Mouse (Mus musculus): ENCODE results near the gene Cnpy3.

The Cnpy3 gene

DNA sequence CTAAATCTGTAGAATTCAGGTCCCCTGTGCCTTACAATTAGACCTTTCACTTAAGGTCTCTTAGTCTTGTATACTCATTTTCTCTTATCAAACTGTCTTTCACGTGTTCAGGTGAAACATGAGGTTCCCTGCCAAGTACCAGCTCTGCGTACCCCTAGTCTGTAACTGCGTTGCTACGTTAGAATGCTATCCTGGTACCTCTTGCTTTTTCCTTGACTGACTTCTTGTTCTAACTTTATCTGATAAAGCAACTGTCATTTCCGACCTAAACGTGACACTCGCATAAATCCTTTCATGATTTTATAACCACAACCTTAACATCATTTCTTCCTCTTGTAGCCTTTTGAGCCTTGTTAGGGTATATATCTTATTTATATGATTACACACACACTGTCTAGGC is 39.6 kb downstream of the Cnpy3 start:
- no peak for DNase-seq

DNA sequence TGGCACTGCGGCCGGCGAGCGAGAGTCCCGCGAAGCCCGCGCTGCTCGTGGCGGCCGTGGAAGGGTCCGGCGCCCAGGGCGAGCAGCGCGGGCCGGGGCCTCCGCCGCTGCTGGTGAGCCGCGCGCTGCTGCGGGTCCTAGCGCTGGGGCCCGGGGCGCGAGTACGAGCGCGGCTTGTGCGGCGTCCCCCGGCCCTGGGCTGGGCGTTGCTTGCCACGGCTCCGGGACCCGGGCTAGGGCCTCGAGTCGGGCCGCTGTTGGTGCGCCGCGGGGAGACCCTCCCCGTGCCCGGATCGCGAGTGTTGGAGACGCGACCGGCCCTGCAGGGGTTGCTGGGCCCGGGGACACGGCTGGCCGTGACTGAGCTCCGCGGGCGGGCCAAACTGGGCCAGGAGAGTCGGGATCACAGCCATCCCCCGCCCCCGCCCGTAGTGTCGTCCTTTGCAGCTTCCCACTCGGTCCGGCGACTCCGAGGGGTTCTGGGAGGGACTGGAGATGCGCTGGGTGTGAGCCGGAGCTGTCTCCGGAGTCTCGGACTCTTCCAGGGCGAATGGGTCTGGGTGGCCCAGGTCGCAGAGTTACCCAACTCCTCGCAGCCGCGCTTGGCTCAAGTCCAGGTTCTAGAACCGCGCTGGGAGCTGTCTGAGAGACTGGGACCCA is 40.3 kb downstream of the Cnpy3 start:
- peak; percentile 39 for DNase-seq

DNA sequence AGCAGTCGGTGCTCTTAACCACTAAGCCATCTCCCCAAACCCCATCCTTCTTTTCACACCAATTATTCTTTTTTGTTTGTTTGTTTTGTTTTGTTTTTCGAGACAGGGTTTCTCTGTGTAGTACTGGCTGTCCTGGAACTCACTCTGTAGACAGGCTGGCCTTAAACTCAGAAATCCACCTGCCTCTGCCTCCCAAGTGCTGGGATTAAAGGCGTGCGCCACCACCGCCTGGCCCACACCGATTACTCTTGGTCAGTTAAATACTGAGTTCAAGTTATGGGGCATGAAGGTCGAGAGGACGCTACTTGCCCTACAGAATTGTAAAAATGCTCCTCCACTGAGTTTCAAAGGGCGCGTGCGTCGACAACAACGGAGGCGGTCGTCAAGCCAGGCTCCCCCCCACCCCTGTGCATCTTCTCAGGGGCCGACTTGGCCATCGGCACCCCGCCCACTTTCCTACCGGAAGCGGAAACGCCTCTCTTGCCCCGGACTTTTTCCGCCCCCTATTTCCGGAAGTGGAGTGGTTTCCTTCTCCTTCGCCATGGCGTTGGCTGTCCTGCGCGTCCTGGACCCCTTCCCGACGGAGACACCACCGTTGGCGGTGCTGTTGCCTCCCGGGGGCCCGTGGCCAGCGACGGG is 40.9 kb downstream of the Cnpy3 start, which contains the start of gene Pex6:
Pex6 (plus strand) TSS at position 505 of the 639 bp plus-strand sequence.
- DNase-seq: peak; percentile 90

DNA sequence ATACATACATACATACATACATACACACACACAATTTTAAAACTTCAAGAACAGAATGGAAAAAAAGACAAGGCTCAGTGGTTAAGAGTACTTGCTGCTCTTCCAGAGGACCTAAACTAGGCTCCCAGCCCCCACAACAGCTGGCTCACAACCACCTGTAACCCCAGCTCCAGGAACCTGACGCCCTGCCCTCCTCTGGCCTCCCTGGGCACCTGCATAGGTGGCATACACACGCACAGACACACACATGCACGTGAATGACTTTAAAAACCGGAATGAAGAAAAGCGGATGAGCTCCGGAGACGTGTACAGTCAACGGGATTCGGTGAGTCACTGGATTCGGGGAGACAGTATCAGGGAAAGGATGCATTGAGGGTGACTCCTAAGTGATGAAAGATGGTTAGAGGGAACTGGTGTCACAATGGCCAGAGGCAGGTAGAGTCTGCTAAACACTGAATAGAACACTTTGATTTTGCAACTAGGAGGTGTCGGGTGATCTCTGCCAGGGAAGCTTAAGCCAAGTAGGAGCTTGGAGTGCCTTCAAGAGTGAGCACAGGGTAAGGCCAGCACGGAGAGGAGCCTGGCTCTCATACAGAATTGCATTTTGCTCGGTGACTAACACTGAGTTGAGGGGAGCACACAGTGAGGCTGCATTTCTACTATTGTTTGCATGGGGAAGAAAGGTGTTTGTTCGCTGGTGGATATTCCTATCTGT is 45.5 kb downstream of the Cnpy3 start:
- DNase-seq: no peak

DNA sequence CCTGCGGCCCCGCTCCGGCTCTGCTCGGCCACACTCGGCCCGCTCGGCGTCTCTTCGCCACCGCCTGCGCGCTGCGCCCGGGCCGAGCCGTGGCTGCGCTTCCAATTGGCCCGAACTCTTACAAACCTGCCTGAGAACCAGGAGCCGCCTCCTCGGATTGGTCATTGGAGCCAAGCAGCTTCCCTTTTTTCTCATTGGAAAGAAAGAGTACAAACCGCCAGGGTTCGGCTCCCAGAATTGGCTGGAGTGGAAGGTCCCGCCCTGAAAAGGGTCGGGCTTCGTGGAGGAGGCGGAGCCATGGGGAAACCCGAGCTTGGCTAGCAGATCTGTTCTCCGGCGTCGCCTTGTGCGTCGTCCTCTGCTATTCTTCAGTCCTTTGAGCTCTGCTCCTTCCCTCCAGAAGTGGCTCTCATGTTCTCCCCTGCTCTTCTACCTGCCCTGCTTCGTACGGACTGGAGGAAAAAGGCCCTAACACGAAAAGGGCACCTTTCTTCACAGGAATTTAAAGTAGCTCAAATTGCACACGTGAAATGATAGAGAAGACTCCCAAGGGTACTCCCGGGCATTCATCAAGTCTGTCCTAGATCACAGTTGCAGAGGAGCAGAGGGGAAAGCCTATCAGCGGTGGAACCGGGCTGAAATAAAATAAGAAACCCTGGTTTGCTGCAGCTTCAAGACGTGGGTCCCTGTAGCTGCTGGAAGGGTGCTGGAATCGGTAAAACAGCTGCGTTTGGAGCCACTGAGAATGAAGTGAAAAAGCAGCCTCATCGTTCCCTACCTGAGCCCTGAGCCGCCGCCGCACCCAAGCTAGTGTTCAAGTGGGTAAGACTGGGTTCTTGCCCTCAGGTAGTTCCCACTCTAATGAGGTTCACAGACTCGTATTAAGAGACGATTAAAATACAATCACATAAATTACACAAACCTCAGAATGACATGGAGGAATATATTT is 46.9 kb downstream of the Cnpy3 start, which contains the start of gene Ppp2r5d:
Ppp2r5d (minus strand) TSS at position 225 of the 949 bp plus-strand sequence.
- DNase-seq: peak; percentile 95

DNA sequence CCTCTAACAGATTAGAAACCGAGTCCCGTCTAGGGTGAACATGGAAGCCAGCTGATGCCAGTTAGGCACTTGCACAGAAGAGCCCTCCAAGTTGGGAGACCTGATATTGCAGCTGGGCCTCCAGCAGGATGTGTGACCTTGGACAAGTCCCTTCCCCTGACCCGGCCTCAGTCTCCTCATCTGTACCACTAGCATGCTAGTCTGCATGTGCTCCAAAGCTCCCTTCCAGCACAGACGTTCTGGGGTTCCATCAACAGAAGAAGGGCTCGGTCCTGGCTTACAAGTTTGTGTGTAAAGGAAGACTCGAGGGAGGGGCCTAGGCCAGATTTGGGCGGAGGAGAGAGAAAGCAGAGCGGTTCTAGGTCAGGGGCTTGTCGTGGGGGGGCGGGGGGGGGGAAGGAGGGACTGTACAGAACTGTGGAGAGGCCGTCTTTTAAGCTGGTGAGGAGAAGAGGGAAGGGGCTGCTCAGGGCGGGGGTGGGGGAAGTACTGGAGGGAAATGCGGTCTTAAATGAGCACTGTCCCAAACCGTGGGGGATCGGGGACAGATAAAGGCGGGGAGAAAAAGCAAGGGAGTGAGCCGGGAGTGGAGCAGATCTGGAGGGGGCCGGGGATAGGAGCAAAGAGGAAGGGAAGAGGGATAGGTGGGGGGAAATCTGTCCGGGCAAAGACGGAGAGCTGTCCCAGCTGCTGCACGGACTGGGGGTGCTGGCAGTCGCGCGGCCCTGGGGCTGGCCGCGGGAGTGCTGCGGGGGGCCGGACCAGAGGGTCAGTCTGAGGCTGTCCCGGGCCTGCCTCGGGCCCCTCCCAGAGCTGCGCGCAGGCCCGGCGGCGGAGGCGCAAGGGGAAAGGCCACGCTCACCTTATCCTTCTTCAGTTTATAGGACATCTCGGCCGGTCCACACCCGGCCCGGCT is 47.8 kb downstream of the Cnpy3 start:
- no peak for DNase-seq

DNA sequence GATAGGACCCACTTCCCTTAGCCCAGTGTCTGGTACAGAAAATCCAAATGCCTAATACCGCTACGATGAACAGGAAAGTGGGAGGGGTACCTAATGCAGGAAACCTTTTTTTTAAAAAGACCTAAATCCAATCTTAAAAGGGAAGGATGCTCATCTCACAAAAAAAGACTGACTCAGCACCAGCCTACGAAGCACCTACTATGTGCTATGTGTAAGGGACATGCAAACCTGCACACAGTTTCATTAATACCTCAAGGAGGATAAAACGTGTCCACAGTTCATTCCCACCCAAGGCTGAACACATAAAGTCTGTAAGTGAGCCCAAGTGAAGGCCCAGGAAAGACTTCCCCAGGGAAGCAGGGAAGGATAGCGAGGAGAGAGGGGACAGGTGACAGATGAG is 49.5 kb downstream of the Cnpy3 start:
- DNase-seq: no peak

DNA sequence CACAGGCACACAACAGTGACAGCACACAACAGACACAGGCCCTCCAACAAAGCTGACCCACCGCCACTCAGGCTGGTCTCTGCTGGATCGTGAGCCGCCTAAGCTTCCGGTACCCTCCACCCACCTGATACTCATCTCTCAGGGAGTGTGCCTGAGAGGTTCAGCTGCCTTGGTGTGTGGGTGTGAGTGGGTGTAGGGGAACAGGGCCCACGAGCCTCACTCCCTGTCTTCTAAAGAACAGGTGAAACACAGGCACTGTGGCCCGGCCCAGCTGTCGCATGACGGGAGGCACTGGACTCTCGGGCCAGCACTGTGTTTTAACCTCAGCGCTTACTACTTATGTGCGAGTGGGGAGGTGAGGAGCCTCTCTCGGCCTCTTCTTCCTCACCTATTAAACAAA is 49.9 kb downstream of the Cnpy3 start:
- no peak for DNase-seq

DNA sequence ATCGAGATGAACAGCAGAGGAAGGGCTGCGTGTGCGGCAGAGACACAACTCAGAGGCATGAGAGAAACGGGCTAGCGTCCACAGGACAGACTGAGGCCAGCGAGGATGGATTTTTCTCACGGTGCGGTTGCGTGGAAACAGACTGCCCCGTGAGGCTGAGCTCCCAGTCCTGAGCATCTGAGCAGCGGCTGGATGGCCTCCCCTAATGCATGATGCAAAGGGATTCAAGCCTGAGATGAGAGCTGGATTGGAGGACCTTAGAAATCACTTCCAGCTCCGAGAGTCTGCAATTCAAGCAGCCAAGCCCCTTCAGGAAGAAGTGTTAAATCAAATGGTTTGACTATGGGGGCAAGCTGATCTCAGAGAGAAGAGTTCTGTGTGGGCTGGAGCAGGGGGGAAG is 50.5 kb downstream of the Cnpy3 start:
- DNase-seq: no peak

DNA sequence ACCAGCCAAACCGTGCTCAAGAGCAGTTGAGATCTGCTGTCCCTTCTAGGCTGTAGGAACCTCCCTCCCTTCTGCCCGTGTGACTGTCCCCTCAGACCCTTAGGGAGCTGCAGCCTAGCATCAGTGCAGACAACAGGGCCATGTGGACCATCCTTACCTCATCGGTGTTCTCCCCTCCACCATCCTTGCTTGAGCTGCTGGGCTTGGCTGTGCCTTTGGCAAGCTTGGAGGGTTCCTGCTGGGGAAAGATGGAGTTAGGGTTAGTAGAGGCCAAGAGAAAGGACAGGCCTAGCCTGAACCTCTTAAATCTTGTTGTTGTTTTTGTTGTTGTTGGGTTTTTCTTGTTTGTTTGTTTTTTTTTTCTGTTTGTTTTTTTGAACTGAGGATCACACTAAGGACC is 52.1 kb downstream of the Cnpy3 start:
- DNase-seq: no peak

DNA sequence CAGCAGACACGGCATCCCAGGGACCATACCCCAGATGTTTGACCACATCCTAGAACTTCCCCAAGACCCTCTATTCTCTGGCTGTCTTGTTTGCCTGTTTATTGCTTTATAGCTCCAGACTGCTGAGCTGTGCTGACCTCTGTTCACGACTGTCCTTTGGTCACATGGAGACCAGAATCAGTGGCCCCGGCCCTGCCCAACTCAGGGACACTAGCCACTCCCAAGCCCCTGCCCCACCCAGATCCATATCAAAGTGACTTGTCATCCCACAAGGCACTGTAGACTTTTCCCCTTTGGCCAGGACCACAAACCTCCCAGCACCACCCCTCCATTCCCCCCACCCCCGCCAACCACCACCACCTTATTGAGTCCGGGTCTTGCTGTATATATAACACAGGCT is 52.8 kb downstream of the Cnpy3 start:
- DNase-seq: no peak

DNA sequence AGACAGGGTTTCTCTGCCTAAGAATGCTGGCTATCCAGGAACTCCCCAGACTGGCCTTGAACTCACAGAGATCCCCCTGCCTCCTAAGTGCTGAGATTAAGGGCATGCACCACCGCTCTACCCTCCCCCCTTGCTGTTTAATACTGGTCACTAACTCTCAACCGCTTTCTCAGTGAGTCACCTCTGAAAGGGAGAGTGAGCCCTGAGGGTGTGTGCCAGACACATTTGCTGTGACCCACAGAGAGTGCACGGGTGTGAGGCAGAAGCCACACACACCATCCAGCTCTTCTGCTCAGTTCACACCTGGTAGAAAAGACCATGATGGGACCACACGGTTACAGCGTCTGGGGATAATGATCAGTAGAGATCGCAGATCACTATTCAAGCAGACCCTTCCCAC is 53.5 kb downstream of the Cnpy3 start:
- DNase-seq: no peak

DNA sequence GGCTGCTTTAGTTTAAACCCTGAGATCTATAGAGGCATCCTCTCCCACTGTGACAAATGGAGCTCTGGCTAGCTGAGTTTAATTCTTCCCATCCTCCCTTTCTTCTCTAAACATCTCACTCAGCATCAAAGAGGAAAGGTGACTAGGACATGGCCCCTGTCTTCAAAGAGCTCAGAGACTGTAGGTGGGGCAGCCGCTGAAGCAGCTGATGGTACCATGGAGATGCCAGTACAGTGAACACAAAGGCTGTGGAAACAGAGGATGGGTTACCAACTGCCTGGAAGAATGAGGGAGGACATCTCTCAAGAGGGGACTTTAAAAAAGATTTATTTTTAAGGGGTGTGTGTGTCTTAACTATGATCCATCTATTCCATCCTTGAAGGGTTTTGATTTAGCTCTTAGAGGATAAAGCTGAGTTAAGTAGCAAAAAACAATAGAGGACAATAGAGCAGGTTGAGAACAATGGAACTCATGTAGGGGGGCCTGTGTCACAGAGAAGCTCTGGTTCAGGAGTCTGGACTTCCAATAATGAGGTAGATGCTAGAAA is 57.4 kb downstream of the Cnpy3 start:
- no peak for DNase-seq

DNA sequence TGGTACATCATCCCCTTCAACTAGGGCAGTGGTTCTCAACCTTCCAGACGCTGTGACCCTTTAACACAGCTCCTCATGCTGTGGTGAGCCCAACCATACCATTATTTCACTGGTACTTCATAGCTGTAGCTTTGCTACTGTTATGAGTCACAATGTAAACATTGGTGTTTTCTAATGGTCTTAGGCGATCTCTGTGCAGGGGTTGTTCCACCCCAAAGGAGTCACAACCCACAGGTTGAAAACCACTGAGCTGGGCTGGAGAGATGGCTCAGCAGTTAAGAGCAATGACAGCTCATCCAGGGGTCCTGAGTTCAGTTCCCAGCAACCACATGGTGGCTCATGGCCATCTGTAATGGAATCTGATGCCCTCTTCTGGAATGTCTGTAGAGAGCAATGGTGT is 60.6 kb downstream of the Cnpy3 start:
- no peak for DNase-seq

DNA sequence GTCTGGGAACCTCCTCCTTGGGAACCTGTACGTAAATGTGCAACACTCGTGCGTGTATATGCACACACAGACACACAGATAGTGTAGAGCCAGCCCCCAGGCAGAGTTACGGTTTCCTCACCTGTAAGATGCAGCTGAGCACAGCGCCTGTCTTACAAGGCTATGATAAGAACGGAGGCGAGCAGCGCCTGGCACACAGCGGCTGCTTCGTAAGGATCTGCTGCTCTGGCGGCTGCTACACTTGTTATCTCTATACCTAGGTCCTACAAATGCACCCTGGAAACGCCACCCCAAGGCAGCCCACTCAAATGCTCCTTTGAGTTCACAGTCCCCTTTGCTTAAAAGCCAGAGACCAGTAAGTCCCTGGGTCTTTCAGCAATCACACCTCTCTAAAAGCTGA is 61.3 kb downstream of the Cnpy3 start:
- DNase-seq: no peak

DNA sequence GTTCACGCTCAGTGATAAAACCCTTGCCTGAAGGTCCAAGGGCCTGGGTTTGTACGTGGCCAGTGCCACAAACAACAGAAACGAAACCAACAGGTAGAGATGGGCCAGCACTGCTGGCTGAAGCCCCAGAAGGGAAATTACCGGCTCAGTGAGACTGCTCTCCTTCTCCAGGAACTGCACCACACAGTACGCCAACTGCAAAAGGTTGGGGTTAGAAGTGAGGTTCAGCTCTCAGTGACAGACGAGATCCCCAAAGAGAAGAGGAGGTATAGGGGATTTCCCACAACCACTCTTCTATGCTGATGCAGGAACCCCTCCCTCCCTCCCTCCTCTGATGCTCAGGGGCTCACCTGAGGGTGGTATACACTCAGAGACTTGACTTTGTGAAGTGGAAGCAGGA is 66.1 kb downstream of the Cnpy3 start:
- no peak for DNase-seq
